Mouse (Mus musculus) neutrophil, adult 5-6 weeks (primary cell): Measurements from ENCODE around the gene Krt80. TPM values are rescaled to one million over a fixed set of nuclear protein-coding genes. Genes with fewer than 3 reads are reported as not detected.

ENCODE experiments used
- ATAC-seq: fragments of 151-379, 151-347 bp; 2 replicates; pipeline ENCODE4 v1.8.0; 2017; ENCODE audit warnings: mild to moderate bottlenecking, moderate TSS enrichment; ENCODE audit not compliant: insufficient number of reproducible peaks, poor library complexity, low FRiP score, severe bottlenecking; ENCODE audit errors: extremely low read depth
- total RNA-seq: library from RNA; stranded (forward); fragments of 200-1000 nt; gene quantifications from 2 replicates; pipeline ENCODE4 v1.2.3, GENCODE M21; 2017

Krt80 gene
- total RNA-seq, 1 experiment from 2014 or later: 34.7 TPM

- no peak for ATAC-seq
Measured at GRCm38 (mm10) chr15:101378646-101379045, 8.7 kb upstream of the Krt80 start.

GRCm38 (mm10) chr15:101376776-101377061 lies 6.8 kb upstream of the Krt80 start:
- no peak for ATAC-seq

GRCm38 (mm10) chr15:101375956-101376775 lies 6.2 kb upstream of the Krt80 start:
- ATAC-seq: no peak

- peak; percentile 17; the same call in 1 of the 2 replicates for ATAC-seq
Measured at GRCm38 (mm10) chr15:101374879-101375278, 4.9 kb upstream of the Krt80 start.

DNA sequence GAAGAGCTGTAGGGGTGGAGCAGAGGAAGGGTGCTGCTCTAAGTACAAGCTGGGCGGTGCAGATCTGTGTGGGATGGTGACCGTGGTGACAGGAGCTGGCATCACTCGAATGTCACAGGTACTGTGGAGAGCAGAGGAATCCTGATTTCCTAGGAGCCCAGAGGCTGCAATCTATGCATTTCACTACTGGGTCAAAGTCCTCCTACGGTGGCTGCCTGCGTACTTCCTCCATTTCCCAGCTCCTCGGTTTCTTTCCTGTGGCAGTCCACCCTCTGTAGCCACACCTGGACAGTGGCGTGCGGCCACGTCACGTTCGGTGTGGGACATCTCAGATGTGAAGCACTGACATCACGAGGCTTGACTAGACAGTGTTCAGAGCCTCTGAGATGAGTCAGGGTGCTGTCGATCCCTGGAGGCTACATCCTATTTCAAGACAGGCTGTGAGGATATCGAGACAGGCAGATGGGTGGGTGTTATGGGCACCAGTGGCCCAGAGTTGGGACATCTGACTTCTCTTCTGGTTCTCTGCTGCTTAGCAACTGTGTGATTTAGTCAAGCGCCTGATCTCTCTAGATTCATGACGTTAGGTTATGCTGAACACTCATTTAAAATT lies 3.4 kb upstream of the Krt80 start:
- peak; percentile 67 for ATAC-seq

DNA sequence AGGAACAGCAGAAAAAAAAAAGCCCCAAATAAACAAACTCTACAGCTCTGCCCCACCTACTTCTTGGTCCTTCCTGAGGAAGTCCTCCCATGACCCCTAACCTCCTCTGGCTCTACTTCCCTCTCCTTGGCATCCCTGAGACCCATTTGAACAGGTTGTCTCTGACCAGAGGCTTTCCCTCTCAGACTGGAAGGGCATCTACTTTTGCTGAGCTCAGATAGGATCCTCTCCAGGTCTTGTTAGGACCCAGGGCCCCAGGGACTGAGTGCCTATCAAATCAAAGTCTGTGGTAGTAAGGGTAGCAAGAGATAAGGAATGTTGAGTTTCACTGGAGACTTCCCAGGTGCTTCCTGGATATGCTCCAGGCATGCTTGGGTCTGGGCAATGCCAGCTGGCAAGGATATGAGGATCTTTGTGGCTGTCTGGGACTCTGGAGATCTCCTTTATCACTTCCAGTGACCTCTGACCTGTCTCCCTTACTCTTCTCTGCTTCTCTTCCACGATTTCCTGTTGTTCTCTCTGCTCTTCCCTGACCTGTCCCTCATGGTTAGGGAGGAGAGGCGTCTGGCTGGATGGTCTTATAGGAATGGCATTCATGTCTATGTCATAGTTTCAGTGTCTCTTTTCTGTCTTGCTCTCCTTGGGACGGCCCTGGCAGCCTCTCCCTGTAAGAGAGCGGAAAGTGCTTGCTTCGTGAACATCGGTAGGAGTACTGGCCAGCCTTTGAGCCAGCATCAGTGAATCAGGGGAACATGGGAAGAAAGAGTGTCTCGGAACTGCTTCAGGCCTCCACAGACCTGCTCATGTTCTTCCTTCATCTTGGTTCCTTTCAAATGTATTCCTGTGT lies 2.4 kb upstream of the Krt80 start:
- peak; percentile 33 for ATAC-seq

DNA sequence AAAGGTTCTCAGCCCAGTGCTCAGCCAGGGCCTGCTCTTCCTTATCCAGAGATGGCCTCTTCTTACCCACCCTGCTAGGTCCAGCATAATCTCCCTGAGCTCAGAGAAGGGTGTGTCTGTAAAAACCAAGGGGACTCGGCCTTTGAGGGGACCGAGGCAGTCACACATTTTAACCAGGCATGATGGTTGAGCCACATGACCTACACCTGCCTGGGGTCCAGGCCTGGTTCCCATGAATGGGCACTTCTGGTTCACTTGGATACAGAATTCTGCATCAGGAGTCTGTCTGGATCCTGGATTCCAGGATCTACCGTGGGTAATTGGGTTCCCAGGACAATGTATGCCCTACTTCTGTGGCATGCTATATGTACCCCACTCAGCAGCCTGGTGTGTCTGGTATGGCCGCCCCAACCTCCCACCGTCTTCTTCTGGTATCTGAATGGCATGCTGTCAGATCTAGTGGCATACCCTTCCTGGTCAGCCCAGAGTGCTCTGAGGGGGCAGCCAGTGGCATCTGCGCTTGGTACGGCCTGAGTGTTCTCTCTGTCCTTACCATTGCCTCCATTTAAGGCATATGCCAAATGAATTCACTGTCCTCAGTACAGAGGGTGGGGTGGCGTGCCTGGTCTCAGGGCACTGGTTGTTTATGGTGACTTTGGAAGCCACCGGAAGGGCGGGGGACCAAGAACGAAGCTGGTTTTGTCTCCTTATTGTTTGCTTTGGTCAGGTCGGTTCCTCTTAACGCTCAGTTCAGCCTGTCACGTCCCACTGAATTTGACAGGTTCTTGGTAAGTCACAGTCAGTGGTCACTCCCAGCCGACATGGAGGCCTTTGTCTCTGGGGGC lies 1.4 kb upstream of the Krt80 start:
- no peak for ATAC-seq

DNA sequence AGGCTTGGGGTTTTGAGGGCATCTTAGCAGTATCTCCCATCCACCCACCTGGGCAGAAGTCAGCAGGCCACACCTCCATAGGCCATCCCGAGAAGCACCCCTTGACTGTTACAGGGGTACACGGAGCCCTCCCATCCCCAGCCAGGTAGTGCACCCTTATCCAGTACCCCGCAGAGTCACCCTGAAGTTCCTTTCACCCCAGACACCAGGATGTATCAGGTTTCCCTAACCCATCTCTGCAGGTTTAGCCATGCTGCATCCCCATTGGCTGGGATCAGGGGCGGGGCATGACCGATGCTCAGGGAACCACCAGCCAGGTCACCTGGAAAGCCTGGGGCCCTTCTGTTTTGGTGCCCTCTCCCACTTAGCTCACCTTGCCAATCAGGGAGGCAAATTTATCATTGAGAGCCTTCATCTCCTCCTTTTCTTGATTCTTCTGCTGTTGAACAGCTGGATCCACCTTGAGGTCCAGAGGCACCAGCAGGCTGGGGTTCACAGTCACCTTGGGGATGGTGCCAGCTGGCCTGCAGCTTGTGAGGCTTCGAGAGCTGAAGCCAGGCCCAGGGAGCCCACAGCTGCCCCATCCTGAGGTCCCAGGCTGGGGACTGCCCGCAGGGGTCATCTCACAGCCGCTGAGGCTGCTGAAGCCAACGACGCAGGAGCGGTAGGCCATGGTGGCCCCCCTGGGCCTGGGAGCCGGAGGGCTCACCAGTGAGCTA lies 421 bp downstream of the Krt80 start:
- no peak for ATAC-seq

DNA sequence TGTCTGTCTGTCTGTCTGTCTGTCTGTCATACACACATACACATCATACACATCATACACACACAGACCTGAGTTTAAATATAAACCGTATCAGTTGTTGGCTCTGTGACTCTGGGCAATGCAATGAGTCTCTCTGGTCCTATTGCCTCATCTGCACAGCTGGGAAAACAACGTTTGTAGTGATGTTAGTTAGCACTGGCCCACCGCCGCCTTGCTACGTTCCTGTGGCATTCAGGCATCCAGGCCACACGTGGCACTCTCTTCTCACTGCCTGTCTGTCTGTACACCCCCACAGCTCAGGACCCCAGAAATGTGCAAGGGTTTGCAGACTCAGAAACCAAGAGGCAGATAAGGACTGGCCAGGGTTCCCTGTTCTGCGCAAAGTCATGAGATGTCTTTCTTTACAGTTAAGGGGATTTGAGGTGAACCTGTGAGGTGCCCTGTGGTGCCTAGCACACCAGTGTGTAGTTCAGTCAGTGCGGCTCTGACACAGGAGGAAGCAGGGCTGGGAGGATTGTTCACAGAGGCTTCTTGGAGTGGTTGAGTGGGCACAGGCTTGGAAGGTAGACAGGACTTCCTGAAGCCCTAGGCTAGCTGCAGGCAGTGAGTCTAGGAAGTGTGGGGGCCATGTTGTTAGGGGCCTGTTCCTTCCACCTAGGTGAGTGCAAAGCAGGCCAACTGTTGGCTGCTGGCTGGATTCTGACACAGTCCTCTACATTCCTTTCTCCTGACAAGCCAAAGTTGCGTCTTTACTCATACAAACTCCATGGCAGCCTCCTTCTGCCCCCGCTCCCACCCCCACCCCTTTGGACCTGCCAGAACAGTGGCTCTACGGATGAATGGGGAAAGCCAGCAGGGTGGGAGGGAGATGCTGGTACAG lies 1.2 kb downstream of the Krt80 start:
- ATAC-seq: no peak

DNA sequence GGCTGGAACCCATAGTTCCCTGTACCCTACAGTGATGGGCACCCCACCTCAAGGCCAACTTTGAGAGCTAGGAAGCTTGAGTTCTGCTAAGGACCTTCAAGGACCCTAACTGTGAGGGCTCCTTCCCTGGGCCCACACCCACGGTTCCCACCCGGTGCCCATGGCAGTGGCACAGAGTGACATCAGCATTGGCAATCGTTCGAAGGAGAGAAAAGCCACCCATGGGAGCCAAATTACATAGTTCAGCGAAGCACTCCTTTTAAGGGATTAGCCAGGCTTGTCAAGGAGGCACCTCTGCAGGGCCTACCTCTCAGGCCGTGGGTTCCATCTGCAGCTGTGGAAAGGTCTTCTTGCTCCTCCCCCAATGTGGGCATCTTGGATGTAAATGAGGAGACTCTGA lies 1.9 kb downstream of the Krt80 start:
- no peak for ATAC-seq

DNA sequence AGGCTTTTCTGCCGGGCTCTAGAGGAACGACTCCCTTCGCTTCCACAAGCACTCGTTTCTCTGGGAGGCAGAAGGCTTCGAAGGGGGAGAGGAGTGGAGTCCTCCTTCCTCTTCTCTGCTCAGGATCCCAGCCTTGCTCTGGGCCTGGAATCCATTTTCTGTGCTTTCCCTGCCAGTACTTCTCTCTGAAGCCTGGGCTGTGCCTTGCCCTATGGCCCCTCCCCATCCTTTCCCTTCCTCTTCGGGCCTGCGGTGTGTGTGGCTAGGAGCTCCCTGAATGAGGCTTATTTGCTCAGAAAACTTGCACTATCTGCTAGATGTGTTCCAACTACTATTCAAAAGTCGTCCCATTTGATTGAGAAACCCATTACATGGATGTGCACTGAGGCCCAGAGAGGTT lies 2.5 kb downstream of the Krt80 start:
- ATAC-seq: no peak

GRCm38 (mm10) chr15:101366926-101367325 lies 3.0 kb downstream of the Krt80 start:
- ATAC-seq: no peak

DNA sequence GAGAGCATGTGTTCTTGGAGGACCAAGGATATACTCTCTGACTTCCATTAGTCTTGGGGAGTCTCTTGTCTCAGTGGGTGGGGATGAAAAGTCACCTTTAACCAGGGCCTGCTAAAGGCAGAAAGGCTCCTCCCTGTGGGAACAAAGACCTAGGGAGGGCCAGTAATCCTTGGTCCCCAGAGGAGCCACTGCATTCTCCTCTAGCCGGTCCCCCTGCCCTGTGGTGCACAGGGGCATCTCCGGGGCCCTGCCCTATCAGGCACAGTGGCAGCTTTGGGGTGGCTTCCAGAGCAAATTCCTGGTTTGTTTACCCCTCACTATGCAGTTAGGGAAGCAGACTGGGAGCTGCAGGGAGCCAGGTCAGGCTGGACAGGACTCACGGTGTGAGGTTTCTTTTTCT lies 3.5 kb downstream of the Krt80 start:
- ATAC-seq: no peak

GRCm38 (mm10) chr15:101365721-101366120 lies 4.2 kb downstream of the Krt80 start:
- ATAC-seq: no peak

DNA sequence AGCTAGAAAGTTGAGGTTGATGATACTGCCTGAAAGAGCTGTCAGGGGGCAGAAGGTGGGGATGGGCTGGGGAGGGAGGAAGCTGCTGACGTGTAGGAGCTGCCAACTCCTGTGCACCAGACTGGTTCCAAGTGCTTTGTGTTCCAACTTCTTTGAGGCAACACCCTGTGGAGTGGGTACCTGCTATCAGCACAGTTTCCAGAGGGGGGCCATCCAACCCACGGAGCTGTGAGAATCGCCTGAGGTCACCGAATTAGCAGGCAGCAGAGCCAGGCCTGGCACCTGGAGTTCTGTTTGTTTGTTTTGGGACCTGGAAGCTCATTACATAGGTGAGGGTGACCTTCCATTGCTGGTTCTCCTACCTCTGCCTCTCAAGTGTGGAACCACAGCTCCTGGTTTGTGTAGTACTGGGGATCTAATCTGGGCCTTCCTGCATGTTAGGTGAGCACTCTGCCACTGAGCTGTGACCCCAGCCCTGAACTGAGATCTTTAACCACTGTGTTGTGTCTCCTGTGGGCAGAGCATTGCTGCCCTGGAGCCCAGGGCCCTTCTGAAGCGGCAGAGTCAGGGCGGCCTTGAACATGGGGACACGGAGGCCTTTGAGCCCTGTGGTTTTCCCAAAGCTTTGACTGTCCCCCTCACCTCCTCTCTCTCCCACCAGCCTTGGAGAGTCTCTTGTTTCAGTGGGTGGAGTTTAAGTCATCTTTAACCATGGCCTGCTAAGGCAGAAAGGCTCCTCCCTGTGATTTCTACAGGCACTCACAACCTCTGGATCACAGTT lies 4.9 kb downstream of the Krt80 start:
- ATAC-seq: no peak

- ATAC-seq: no peak
Measured at GRCm38 (mm10) chr15:101364425-101364824, 5.5 kb downstream of the Krt80 start.

DNA sequence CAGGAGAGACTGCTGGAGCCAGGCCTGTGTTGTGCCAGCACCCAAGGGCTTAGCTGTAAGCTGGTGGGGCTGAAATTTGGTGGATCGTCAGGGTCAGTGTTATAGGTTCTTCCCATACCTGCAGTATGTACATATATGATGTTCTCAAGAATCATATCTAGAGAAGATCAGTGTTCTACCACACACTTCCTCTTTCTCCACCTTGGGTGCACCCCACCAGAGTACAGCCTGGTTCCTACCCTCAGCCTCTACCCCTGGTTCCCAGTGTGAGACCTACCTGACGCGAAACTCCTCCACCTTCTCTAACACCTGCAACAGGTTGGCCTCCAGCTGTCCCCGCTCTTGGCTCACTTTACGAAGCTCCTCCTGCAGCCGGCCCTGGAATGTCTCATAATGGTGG lies 6.0 kb downstream of the Krt80 start:
- ATAC-seq: no peak
